Mouse (Mus musculus) intestine, embryonic 16.5 days (tissue): ENCODE measurements at regions not wholly inside any gene's neighbourhood (a gene's known extent, or its start where the extent isn't known, plus 50 kb on each side); places are given as distances from the start of the nearest gene placed in this dataset.

Source experiments
- ATAC-seq: fragments of 200-750 bp; cut with Nextera tagmentation; 2 replicates; pipeline ENCODE4 v1.8.0; 2017; ENCODE audit warnings: moderate TSS enrichment, moderate library complexity
- H3K27ac ChIP-seq: fragments of 300-500 bp; sonication (generic); 2 replicates; pipeline ENCODE4 v1.5.1; 2014; ENCODE audit warnings: mild to moderate bottlenecking, low read length
- H3K27me3 ChIP-seq: fragments of 300-500 bp; sonication (generic); replicated peaks from 2 replicates; pipeline ENCODE4 v1.6.1; 2014; ENCODE audit warnings: low read length, control low read depth, mixed read lengths; ENCODE audit not compliant: control insufficient read depth, insufficient read depth
- H3K36me3 ChIP-seq: fragments of 300-500 bp; sonication (generic); 2 replicates; pipeline ENCODE4 v1.6.1; 2014; ENCODE audit warnings: low read length, control low read depth; ENCODE audit not compliant: control insufficient read depth, insufficient read depth
- H3K4me1 ChIP-seq: fragments of 300-500 bp; sonication (generic); 2 replicates; pipeline ENCODE4 v1.6.1; 2014; ENCODE audit warnings: low read length, control low read depth, mixed read lengths; ENCODE audit not compliant: control insufficient read depth, insufficient read depth
- H3K4me2 ChIP-seq: fragments of 300-500 bp; sonication (generic); 2 replicates; pipeline ENCODE4 v1.6.1; 2014; ENCODE audit warnings: low read depth, low read length, control low read depth
- H3K4me3 ChIP-seq: fragments of 300-500 bp; sonication (generic); 2 replicates; pipeline ENCODE4 v1.5.1; 2014; ENCODE audit warnings: mild to moderate bottlenecking, low read length
- H3K9ac ChIP-seq: fragments of 300-500 bp; sonication (generic); 2 replicates; pipeline ENCODE4 v1.6.1; 2014; ENCODE audit warnings: low read depth, low read length
- H3K9me3 ChIP-seq: fragments of 300-500 bp; sonication (generic); 2 replicates; pipeline ENCODE4 v1.6.1; 2016; ENCODE audit warnings: low read length, control low read depth; ENCODE audit not compliant: control insufficient read depth
- WGBS: fragments of 180-500 bp; shearing (Covaris S2); extraction: QIAGEN DNeasy Blood & Tissue Kit; methylation state at CpG from one replicate; pipeline ENCODE4 v1.1.7; 2014; 5-methylcytosine and 5-hydroxymethylcytosine counted together

DNA sequence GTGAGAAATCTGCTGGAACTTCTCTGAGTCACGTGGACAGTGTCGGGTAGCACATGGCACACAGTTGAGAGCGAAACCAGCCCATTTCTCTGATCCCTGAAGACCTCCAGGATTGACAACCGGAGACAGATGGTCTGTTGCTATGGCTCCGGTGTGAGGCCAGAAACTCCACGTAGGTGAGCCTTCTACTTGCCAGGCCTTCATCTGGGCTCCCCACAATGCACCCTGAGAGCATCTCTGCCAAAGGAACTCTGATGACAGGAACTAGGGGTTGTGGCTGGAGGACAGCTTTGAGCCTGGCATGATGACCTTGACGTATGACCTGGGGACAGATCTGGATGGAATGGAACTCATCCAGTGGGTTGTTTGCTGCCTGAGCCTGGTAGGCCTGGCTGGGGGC lies 467.9 kb downstream of the Rnf144a start:
- H3K9ac ChIP-seq, result no peak overlapping the region
- no peaks in the 10 kb centered on the region for H3K9me3 ChIP-seq
- H3K27me3 ChIP-seq, result no peaks in the 10 kb centered on the region
- H3K4me2 ChIP-seq, result no peak overlapping the region
- no peak for ATAC-seq
- no peak overlapping the region for H3K4me3 ChIP-seq
- H3K27ac ChIP-seq, result no peak overlapping the region
- H3K36me3 ChIP-seq, result no peaks in the 10 kb centered on the region
- WGBS, result 82% methylated on average over 7 of the region's 7 CpGs
- no peaks in the 10 kb centered on the region for H3K4me1 ChIP-seq

DNA sequence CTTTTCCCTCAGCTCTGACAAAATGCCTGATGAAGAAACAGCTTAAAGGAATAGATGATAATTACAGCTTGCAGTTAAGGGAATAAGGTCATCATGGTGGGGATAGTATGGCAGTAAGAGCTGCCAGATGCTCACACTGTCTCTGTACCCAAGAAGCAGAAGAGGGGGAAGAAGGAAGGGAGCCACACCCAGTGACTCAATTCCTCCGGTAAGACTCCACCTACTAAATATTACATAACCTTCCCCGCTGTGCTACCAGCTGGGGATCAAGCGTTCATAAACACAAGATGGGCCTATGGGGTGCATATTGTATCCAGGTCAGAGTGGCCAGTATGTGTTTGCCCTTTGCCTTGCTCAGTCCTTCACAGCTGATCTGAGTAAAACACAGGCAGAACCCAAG lies 468.9 kb downstream of the Rnf144a start:
- H3K9me3 ChIP-seq, result no peaks in the 10 kb centered on the region
- H3K36me3 ChIP-seq, result no peaks in the 10 kb centered on the region
- H3K4me1 ChIP-seq, result no peaks in the 10 kb centered on the region
- no peak for ATAC-seq
- H3K9ac ChIP-seq, result no peak overlapping the region
- no peak overlapping the region for H3K4me2 ChIP-seq
- 73% methylated on average over 3 of the region's 3 CpGs for WGBS
- H3K4me3 ChIP-seq, result no peak overlapping the region
- H3K27ac ChIP-seq, result no peak overlapping the region
- H3K27me3 ChIP-seq, result no peaks in the 10 kb centered on the region

DNA sequence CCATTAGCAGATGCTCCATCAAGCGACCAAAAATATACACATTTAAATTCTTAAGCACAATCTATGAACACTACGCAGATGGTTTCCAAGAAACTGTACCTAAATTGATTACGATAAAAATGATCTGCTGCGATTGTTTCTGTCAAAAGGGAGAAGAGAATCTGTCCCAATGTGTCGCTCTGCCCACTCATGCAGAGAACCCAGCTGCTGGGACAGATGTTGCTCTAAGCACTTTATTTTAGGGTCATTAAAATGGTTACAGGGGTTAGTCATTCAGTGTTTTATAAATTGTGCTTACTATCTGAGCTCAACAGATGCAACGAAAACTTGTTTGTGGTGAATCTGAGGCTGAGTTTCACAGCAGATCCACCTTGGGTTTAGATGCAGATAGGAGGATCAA lies 476.2 kb downstream of the Rnf144a start:
- no peaks in the 10 kb centered on the region for H3K27me3 ChIP-seq
- H3K9me3 ChIP-seq, result no peaks in the 10 kb centered on the region
- H3K36me3 ChIP-seq, result no peaks in the 10 kb centered on the region
- no peak overlapping the region for H3K27ac ChIP-seq
- H3K4me3 ChIP-seq, result no peak overlapping the region
- H3K4me2 ChIP-seq, result no peak overlapping the region
- H3K9ac ChIP-seq, result no peak overlapping the region
- WGBS, result 72% methylated on average over 6 of the region's 6 CpGs
- H3K4me1 ChIP-seq, result no peaks in the 10 kb centered on the region
- ATAC-seq, result no peak

DNA sequence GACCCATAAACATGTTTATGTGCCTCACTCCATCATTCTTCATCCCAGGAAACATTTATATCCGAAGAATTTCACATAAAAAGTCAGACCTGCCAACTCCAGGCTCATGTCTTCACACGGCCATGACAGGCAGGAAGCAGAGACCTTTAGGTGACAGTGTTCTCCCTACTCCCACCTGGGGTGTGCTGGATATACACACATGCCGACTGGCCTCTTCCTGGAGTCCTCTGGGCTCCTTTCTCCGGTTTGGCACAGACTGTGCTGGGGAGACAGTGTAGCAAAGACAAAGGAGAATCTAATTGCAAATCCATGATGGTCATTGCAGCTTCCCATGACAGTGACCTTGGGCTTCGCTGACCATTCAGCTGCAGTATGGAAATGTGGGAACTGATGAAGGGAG lies 480.1 kb downstream of the Rnf144a start:
- H3K36me3 ChIP-seq, result no peaks in the 10 kb centered on the region
- H3K27ac ChIP-seq, result no peak overlapping the region
- no peak for ATAC-seq
- no peaks in the 10 kb centered on the region for H3K9me3 ChIP-seq
- H3K9ac ChIP-seq, result no peak overlapping the region
- H3K27me3 ChIP-seq, result no peaks in the 10 kb centered on the region
- 77% methylated on average over 5 of the region's 5 CpGs for WGBS
- H3K4me2 ChIP-seq, result no peak overlapping the region
- no peak overlapping the region for H3K4me3 ChIP-seq
- no peaks in the 10 kb centered on the region for H3K4me1 ChIP-seq

DNA sequence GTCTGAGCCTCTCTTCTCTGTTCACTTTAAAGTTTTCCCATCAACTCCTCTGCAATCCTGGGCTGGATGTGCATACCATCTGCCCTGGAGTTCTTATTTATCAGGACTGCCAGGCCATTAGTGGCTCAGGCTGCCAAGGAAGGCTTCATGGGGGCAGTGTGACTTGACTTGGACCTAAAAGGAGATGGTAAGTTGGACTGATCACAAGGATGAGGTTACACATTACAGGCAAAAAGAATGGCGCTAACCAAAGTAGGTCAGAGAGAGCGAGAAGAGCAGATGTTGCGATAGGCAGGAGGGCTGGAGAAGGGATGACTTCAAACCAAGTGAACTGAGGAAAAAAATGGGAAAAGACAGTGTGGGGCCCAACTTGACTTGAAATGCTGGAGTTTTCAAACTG lies 480.5 kb downstream of the Rnf144a start:
- Histone ChIP-seq H3K36me3 (no peaks in the 10 kb centered on the region), H3K27ac (no peak overlapping the region), H3K4me1 (no peaks in the 10 kb centered on the region), H3K4me3 (no peak overlapping the region), H3K4me2 (no peak overlapping the region), H3K9ac (no peak overlapping the region), H3K9me3 (no peaks in the 10 kb centered on the region), H3K27me3 (no peaks in the 10 kb centered on the region)
- no peak for ATAC-seq
- 90% methylated on average over 3 of the region's 3 CpGs for WGBS

DNA sequence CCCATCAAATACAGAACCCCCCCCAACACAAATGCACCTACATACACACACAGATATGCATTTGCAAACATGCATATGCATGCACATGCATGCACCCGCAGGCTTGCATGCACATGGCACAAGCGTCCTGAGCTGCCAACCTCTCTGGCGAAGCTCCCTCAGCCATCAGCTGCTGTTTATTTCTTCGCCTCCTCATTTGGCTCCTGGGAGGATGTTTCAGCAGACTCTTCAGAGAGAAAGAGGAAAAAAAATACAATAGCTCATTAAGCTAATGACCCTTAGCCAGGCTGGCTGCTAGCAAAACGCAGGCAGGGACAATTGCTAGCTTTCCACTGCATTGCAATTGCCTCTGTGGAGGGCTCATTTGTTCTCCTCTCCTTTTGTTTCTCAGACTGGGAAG lies 488.7 kb downstream of the Rnf144a start:
- H3K9me3 ChIP-seq, result no peaks in the 10 kb centered on the region
- H3K27ac ChIP-seq, result no peak overlapping the region
- no peak overlapping the region for H3K9ac ChIP-seq
- H3K27me3 ChIP-seq, result no peaks in the 10 kb centered on the region
- H3K4me2 ChIP-seq, result no peak overlapping the region
- no peaks in the 10 kb centered on the region for H3K36me3 ChIP-seq
- 55% methylated on average over 5 of the region's 5 CpGs for WGBS
- H3K4me1 ChIP-seq, result no peaks in the 10 kb centered on the region
- ATAC-seq, result no peak
- no peak overlapping the region for H3K4me3 ChIP-seq

DNA sequence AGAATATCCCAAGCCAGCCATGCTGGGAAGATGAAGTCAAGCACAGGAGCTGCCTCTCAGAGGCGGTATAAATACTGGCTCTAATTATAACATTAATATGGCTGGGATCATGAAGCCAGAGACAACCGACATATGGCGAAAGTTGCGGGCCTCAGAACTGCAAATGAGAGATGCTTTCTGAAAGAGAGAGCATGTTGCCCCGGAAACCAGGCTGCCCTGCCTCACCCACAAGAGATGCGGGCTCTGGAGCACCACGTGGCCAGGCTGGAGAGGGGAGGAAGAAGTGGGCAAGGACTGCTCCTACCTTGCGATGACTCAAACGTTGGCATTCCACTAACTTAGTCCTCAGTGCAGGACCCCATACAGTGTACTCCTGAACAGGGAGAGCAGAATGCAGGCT lies 490.5 kb downstream of the Rnf144a start:
- no peak overlapping the region for H3K27ac ChIP-seq
- ATAC-seq, result no peak
- H3K4me2 ChIP-seq, result no peak overlapping the region
- H3K36me3 ChIP-seq, result no peaks in the 10 kb centered on the region
- H3K27me3 ChIP-seq, result no peaks in the 10 kb centered on the region
- 72% methylated on average over 9 of the region's 9 CpGs for WGBS
- H3K9ac ChIP-seq, result no peak overlapping the region
- no peaks in the 10 kb centered on the region for H3K9me3 ChIP-seq
- no peaks in the 10 kb centered on the region for H3K4me1 ChIP-seq
- H3K4me3 ChIP-seq, result no peak overlapping the region

DNA sequence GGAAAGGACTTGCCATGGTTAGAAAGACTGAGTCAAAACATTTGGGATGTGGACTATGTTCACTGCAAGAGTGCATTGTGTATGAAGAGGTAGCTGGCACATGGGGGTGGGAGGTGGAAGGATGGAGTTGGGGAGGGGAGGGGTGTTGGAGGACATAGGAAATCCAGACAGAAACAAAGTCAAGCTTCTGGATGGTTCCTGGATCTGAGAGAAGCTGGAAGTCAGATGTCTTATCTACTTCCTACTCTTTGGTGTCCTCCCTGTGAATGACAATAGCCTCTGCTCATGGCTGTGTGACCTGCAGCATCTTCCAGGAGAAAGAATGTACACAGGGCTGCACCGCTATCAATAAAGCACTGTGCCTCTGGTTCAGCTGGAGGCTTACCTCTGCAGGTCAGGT lies 491.3 kb downstream of the Rnf144a start:
- H3K36me3 ChIP-seq, result no peaks in the 10 kb centered on the region
- ATAC-seq, result no peak
- WGBS, result 89% methylated on average over 1 of the region's 1 CpGs

DNA sequence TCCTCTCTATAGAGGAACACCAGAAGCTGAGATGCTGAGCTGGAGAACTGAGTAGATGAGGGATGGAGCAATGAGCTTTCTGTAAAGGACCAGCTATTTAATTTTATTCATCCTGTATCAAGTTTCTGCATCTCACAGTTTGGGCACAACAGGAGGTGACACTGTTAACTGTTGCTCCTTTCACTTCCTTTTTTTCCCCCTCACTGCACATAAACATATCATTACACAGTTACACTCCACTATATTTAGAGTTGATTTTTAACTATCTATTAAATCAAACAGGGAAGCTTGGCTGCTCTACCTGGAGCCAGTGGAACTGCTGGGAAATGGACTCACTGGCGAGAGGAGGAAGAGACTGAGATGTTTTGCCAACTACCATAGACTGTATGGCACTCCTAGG lies 509.4 kb downstream of the Rnf144a start:
- H3K27me3 ChIP-seq, result no peaks in the 10 kb centered on the region
- no peak for ATAC-seq
- H3K36me3 ChIP-seq, result no peaks in the 10 kb centered on the region
- no peak overlapping the region for H3K4me2 ChIP-seq
- H3K4me1 ChIP-seq, result no peaks in the 10 kb centered on the region
- no peak overlapping the region for H3K27ac ChIP-seq
- H3K9me3 ChIP-seq, result no peaks in the 10 kb centered on the region
- no peak overlapping the region for H3K9ac ChIP-seq
- no peak overlapping the region for H3K4me3 ChIP-seq
- 90% methylated on average over 1 of the region's 1 CpGs for WGBS

More for the DNA sequence above, 491.3 kb downstream of the Rnf144a start:
- no peak overlapping the region for H3K27ac ChIP-seq
- H3K27me3 ChIP-seq, result no peaks in the 10 kb centered on the region
- H3K4me1 ChIP-seq, result no peaks in the 10 kb centered on the region
- no peak overlapping the region for H3K4me2 ChIP-seq
- no peak overlapping the region for H3K9ac ChIP-seq
- no peak overlapping the region for H3K4me3 ChIP-seq
- no peaks in the 10 kb centered on the region for H3K9me3 ChIP-seq

DNA sequence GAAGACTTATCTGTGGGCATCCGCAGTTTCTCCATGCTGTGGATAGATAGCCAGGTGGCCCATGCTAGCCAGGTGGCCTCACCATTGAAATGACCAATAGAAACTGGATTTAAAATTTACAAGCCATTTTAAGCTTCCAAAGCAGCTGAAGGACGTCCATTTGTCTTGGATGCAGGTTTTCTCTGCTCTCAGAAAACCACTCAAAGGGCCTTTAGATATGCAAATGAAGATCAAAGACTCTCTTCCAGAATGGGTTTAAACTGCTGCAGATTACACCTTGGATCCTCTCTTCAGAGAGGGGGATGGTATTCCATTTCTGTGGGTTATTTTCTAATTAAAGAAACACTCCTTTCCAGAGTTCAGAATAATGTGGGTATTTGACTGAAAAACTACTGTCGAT lies 518.5 kb downstream of the Rnf144a start:
- no peaks in the 10 kb centered on the region for H3K4me1 ChIP-seq
- H3K9ac ChIP-seq, result no peak overlapping the region
- no peak overlapping the region for H3K27ac ChIP-seq
- no peaks in the 10 kb centered on the region for H3K9me3 ChIP-seq
- no peak overlapping the region for H3K4me2 ChIP-seq
- no peaks in the 10 kb centered on the region for H3K36me3 ChIP-seq
- no peaks in the 10 kb centered on the region for H3K27me3 ChIP-seq
- no peak overlapping the region for H3K4me3 ChIP-seq
- WGBS, result 53% methylated on average over 3 of the region's 3 CpGs
- no peak for ATAC-seq
